Mouse (Mus musculus): ENCODE measurements around the gene Orai1. TPM values are rescaled to one million over a fixed set of nuclear protein-coding genes. Genes with fewer than 3 reads are reported as not detected.
A peak's percentile ranks its signal among the peaks of the same experiment; 100 is the strongest.

Gene Orai1
- total RNA-seq, 2 experiments from 2014 or later, result 11.0 to 13.5 TPM

DNA sequence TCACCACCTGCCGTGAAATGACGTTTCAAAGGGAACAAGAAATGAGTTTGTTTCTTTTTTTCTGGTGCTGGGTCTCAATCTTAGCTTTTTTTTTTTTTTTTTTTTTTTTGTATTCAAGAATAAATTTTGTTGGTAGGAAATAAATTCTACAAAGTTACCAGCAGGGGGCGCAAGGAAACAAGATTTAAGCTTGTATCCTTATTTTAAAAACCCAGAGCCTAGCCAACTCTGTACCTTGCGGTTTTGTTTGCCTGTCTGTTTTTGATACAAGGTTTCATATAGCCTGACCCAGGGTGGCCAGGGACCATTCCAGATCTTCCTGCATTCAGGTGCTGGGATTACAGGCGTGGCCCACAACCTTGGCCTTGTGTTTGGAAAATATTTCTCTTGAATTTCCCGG, 49.3 kb downstream of the Orai1 start:
- peak; percentile 66 to 77 for DNase-seq (ENCODE audit: low spot score in 2 of 2)
- Histone ChIP-seq H3K27ac (no peak overlapping the region), H3K4me3 (no peak overlapping the region)
- peak; percentile 78 for TF ChIP-seq CTCF (conservative IDR thresholded peaks at IDR 0.05)

DNA sequence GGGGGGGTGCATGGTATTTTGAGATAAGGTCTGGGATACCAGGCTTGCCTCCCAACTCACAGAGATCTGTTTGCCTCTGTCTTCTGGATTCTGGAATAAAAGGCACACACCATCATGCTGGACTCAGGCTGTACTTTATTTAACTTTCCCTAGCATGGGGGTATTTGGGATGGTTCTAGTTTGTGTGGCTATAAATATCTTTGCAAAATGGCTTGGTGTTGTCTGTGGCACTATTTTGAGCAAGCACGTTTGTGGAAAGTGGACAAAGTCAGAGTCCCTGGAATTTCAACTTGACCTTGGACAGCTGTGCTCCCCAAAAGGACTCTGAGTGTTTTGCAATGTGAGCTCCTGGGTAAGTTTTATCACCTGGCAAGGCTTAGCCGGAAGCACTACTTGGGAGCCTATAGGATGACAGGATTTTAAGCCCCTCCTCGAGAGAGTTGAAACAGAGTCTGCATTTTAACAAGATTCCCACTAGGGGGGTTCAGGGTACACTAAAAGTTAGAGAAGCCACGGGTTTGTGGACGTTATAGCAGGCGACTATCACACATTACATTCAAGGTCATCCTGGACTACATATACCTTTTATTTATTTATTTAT, 52.6 kb downstream of the Orai1 start:
- Histone ChIP-seq H3K4me3 (no peak overlapping the region), H3K27ac (no peak overlapping the region)
- DNase-seq (ENCODE audit: low spot score in 2 of 2), result no peak
- peak; percentile 72 for TF ChIP-seq CTCF (conservative IDR thresholded peaks at IDR 0.05)

DNA sequence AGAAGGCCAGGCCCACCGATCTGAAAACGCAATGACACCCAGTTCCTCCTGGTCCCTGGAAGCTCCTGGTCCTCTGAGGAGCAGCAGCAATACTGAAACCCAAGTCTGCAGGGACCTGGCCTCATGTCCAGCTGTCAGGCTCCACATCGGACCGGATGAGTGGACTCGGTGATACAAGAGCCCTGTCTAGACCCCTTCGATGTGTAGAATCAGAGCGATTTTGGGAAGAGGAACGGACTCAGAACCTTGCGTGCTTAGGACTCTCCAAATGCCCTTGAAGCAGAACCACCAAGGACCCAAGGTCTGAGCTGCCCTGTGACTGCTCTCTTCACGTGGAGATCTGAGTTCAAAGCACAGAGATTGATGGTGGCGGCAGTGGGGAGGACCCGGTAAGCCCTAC, 53.2 kb downstream of the Orai1 start, which contains the start of gene Tmem120b:
TSS of gene Tmem120b (plus strand) at position 301 of the 400 bp plus-strand sequence.
- no peak for DNase-seq (ENCODE audit: low spot score in 2 of 2)
- no peak within 1 kb of the TSS for H3K27ac ChIP-seq
- H3K4me3 ChIP-seq, result no peak within 1 kb of the TSS
- no peak for TF ChIP-seq CTCF (conservative IDR thresholded peaks at IDR 0.05)

DNA sequence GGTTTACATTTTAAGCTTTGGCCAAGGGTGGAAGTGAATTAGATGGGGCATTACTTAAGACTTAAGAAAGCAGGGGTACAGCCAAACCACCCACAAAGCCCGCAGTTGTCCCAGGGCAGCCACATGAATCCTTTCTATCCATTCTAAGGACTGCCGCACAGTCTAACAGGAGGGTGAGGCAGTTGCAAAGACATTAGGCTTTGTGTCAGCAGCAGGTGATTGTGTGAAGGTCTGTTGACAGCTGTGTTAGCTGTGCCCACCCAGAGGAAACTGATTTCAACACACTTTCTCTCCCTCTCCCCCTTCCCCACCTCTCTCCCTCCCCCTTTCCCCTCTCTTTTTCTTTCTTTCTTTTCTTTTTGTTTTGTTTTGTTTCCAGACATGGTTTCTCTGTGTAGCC, 53.8 kb downstream of the Orai1 start:
- TF ChIP-seq CTCF (conservative IDR thresholded peaks at IDR 0.05), result no peak
- no peak overlapping the region for H3K4me3 ChIP-seq
- H3K27ac ChIP-seq, result no peak overlapping the region
- no peak for DNase-seq (ENCODE audit: low spot score in 2 of 2)

DNA sequence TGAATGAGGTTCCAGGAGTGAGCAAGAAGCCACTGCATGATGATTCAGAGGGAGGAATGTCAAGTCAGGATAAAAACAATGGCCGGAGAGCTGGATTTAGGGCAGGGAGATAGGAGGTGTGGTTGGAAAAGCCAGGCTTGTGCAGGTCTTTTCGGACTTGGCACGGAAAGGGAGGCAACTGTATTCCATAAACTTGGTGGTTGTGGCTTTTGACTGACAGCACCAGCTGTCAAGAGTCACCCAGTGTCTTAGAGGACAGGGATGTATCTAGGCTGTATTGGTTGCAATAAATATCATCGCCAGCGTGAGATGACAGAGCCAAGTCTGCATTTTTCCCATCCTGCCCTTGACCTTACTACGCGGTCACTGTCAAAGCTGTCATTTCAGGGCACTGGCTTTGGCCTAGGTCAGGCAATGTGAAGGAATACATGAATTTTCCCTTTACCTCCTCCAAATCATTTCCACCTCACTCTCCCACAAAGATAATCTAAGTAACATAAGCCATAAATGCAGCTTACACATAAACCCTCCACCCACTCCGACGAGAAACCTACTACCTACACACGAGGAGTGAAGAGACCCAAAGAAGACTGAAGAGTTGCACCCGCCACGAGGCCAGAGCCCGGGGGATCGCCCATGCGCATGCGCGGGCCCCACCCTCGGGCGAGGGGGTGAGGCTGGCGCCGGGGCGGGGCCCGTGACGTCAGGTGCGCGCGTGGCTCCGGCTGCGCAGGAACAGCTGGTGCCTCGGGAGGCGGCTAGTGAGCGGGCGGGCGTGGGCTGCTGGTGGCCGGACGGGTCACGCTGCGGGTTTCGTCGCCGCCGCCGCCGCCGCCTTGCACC, 60.9 kb downstream of the Orai1 start:
- H3K4me3 ChIP-seq, result peak overlapping the region; percentile 98
- H3K27ac ChIP-seq, result peak overlapping the region; percentile 90
- no peak for TF ChIP-seq CTCF (conservative IDR thresholded peaks at IDR 0.05)
- DNase-seq (ENCODE audit: low spot score in 2 of 2), result peak; percentile 93 to 96

DNA sequence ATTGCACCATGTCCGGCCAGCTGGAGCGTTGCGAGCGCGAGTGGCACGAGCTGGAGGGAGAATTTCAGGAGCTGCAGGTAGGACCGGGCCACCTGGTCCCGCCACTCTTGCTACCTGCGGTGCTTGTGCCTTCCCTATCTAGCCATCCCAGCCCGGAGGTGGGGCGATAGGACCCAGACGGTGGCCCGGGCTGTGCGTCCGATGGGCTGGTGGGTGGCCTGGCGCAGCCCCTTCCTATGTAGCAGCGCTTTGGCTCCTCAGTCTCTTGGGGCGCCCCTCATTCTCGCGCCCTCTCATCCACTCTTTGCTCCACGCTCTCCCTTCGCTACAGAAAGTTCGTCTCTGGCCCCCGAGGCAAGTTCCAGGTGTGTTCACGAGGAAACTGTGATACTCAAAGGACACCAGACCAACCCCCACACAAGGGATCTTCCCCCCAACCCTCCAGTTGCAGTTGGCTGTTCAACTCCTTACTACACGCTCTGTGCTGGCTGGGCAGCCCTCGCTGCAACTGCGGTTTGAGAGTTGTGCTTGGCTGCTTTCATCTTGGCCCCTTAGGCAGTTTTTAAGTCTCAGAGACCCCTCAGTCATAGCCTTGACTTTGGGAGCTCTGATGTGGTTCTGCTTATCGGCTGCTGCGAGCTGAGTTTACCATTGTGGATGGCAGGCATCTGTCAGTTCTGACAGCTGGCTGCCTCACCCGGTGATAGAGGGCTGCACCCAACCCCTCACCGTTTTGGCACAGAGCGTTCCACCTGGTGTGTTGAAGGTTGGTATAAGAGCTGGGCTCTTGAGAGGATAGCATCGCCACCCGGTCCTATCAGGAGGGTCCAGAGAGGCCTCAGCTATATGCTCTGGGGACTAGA, 61.8 kb downstream of the Orai1 start:
- TF ChIP-seq CTCF (conservative IDR thresholded peaks at IDR 0.05), result no peak
- DNase-seq (ENCODE audit: low spot score in 2 of 2), result peak in 1 of 2 experiments; percentile 23
- H3K27ac ChIP-seq, result peak overlapping the region; percentile 90
- H3K4me3 ChIP-seq, result peak overlapping the region; percentile 98

DNA sequence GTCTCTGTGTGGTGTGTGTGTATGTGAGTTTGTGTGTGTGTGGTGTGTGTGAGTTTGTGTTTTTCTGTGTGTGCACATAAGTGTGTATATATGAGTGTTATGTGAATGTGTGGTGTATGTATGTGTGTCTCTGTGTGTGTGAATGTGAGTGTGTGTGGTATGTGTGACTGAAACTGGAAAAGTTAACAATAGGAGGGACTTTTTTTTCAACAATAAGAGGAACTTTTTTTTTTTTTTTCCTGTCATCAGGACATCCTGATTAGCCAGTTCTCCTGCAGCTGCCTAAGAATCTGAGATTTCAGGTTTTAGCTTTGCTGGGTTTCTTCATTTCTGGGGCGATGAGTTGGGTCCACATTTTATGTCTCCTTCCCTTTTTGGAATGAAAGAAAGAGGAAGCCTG, 64.7 kb downstream of the Orai1 start:
- Histone ChIP-seq H3K27ac (no peak overlapping the region), H3K4me3 (no peak overlapping the region)
- DNase-seq (ENCODE audit: low spot score in 2 of 2), result no peak
- no peak for TF ChIP-seq CTCF (conservative IDR thresholded peaks at IDR 0.05)

DNA sequence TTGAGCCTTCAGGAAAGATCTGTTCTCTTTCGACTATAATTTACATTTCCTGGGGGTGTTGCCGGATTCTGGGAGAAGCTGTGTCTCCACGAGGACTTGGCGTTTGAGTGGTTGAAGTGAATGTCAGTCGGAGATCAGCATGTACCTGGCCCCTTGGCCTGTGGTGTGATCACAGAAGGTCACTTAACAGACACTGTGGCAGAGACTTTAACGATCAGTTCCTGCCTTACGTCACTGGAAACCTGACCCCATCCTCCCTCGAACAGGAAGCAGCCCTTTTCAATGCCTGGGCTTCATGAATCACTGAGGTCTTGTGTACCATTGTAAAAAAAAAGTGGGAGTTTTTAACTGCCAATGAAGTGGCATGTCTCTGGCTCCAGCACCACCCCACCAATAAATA, 65.2 kb downstream of the Orai1 start:
- Histone ChIP-seq H3K4me3 (no peak overlapping the region), H3K27ac (no peak overlapping the region)
- no peak for TF ChIP-seq CTCF (conservative IDR thresholded peaks at IDR 0.05)
- DNase-seq (ENCODE audit: low spot score in 2 of 2), result no peak

Other genes with a start within 250 kb of the Orai1 start
- 100 to 1,000 TPM; 104 to 109 TPM for gene Camkk2, start 235.7 kb upstream of the Orai1 start, total RNA-seq (2021)
- 100 to 1,000 TPM; 216 to 217 TPM for gene Anapc5, start 193.7 kb upstream of the Orai1 start, total RNA-seq (2021)
- 10 to 100 TPM; 53.7 to 54.1 TPM for gene Rnf34, start 165.0 kb upstream of the Orai1 start, total RNA-seq (2021)
- 10 to 100 TPM; 35.0 to 36.7 TPM for gene Kdm2b, start 25.3 kb upstream of the Orai1 start, total RNA-seq (2021)
- gene Morn3, start 31.9 kb downstream of the Orai1 start, total RNA-seq (2021), result not detected
- gene Tmem120b, start 53.3 kb downstream of the Orai1 start, total RNA-seq (2021), result 10 to 100 TPM; 17.8 to 19.6 TPM
- 10 to 100 TPM; 43.3 to 46.3 TPM for gene Rhof, start 117.6 kb downstream of the Orai1 start, total RNA-seq (2021)
- 10 to 100 TPM; 31.2 to 39.4 TPM for gene Setd1b, start 127.1 kb downstream of the Orai1 start, total RNA-seq (2021)
- gene Psmd9, start 154.3 kb downstream of the Orai1 start, total RNA-seq (2021), result 10 to 100 TPM; 27.8 to 30.4 TPM
- not detected for gene Hpd, start 167.7 kb downstream of the Orai1 start, total RNA-seq (2021)
- gene Wdr66, start 237.0 kb downstream of the Orai1 start, total RNA-seq (2021), result 1 to 10 TPM; 4.5 to 5.6 TPM